Mouse (Mus musculus) kidney, adult 2 months (tissue): ENCODE measurements around the gene Gm35549. TPM values are rescaled to one million over a fixed set of nuclear protein-coding genes. Genes with fewer than 3 reads are reported as not detected.

Source experiments
- DNase-seq: peaks from one replicate; pipeline ENCODE4 v3.0.0; 2021
- H3K27ac ChIP-seq: fragments of 200-500 bp; 2 replicates; pipeline ENCODE4 v1.5.1; 2012; ENCODE audit warnings: low read depth, low read length, control low read depth, inconsistent platforms; ENCODE audit not compliant: insufficient read depth
- H3K27me3 ChIP-seq: fragments of 200-500 bp; replicated peaks from 2 replicates; pipeline ENCODE4 v1.6.1; 2012; ENCODE audit warnings: mild to moderate bottlenecking, moderate library complexity, low read length, inconsistent platforms; ENCODE audit not compliant: control insufficient read depth, insufficient read depth
- H3K36me3 ChIP-seq: fragments of 200-500 bp; 2 replicates; pipeline ENCODE4 v1.6.1; 2012; ENCODE audit warnings: mild to moderate bottlenecking, moderate library complexity, low read length, inconsistent platforms; ENCODE audit not compliant: control insufficient read depth, insufficient read depth
- H3K4me1 ChIP-seq: fragments of 200-500 bp; 2 replicates; pipeline ENCODE4 v1.6.1; 2011; ENCODE audit warnings: low read length; ENCODE audit not compliant: control insufficient read depth, insufficient read depth
- H3K4me3 ChIP-seq: fragments of 200-500 bp; 2 replicates; pipeline ENCODE4 v1.5.1; 2011; ENCODE audit warnings: mild to moderate bottlenecking, low read depth, low read length, control low read depth; ENCODE audit not compliant: insufficient read depth
- CTCF ChIP-seq: fragments of 200-500 bp; conservative IDR thresholded peaks from 2 replicates; pipeline ENCODE4 v1.5.1; 2011; ENCODE audit warnings: low read depth, mild to moderate bottlenecking, control low read depth, low read length, moderate library complexity, mixed read lengths; ENCODE audit not compliant: insufficient read depth, insufficient read length
- POLR2A ChIP-seq: fragments of 200-500 bp; IDR thresholded peaks from one replicate; pipeline ENCODE4 v1.6.1; 2011; ENCODE audit warnings: low read depth, low read length, control low read depth
- WGBS: fragments of 180-500 bp; shearing (Covaris S2); methylation state at CpG from one replicate; pipeline ENCODE4 v1.1.7; 2018; 5-methylcytosine and 5-hydroxymethylcytosine counted together
- polyA plus RNA-seq: library from polyadenylated mRNA; depleted of rRNA; stranded (reverse); fragments of >200 nt; gene quantifications from 2 replicates; pipeline ENCODE4 v1.2.3, GENCODE M21; 2012

Gene Gm35549
- polyA plus RNA-seq, 1 experiment: not detected

- Histone ChIP-seq H3K27ac (no peak overlapping the region), H3K4me1 (no peaks in the 10 kb centered on the region), H3K4me3 (no peak overlapping the region), H3K27me3 (no peaks in the 10 kb centered on the region), H3K36me3 (peaks cover 4% of the 10 kb centered on the region)
- DNase-seq: no peak
- WGBS: 71% methylated on average over 4 of the region's 4 CpGs
- TF ChIP-seq POLR2A (no peak), CTCF (no peak)
These were observed 13.9 kb downstream of the Gm35549 start for GRCm38 (mm10) chr9:122829826-122830380.

- DNase-seq: no peak
- Histone ChIP-seq H3K4me3 (no peak overlapping the region), H3K27me3 (no peaks in the 10 kb centered on the region), H3K36me3 (peaks cover 7% of the 10 kb centered on the region), H3K4me1 (no peaks in the 10 kb centered on the region), H3K27ac (no peak overlapping the region)
- TF ChIP-seq POLR2A: no peak
- TF ChIP-seq CTCF: no peak
- 93% methylated on average over 4 of the region's 4 CpGs for WGBS
These were observed 17.1 kb downstream of the Gm35549 start for GRCm38 (mm10) chr9:122826743-122827142.

GRCm38 (mm10) chr9:122823374-122824017 lies 20.3 kb downstream of the Gm35549 start:
- Histone ChIP-seq H3K4me3 (no peak overlapping the region), H3K4me1 (no peaks in the 10 kb centered on the region), H3K27me3 (no peaks in the 10 kb centered on the region), H3K36me3 (peaks cover 12% of the 10 kb centered on the region), H3K27ac (no peak overlapping the region)
- no peak for DNase-seq
- TF ChIP-seq POLR2A: no peak
- no peak for TF ChIP-seq CTCF
- WGBS: 96% methylated on average over 5 of the region's 5 CpGs

- Histone ChIP-seq H3K27me3 (no peaks in the 10 kb centered on the region), H3K36me3 (peaks cover 8% of the 10 kb centered on the region; the same call in 1 of the 2 replicates), H3K4me1 (peaks cover 9% of the 10 kb centered on the region), H3K27ac (peak overlapping the region; percentile 76), H3K4me3 (0 out of 2 replicates have a peak overlapping the region, but pooled peaks have one; percentile 3)
- TF ChIP-seq POLR2A (no peak), CTCF (no peak)
- WGBS: 51% methylated on average over 4 of the region's 4 CpGs
- DNase-seq: peak; percentile 73
These were observed 28.5 kb downstream of the Gm35549 start for GRCm38 (mm10) chr9:122815239-122815851.

- peak overlapping the region; percentile 72 for H3K27ac ChIP-seq
- no peak overlapping the region for H3K4me3 ChIP-seq
- H3K4me1 ChIP-seq: peaks cover 9% of the 10 kb centered on the region
- DNase-seq: no peak
- 67% methylated on average over 2 of the region's 2 CpGs for WGBS
- TF ChIP-seq POLR2A (no peak), CTCF (peak; percentile 10; the same call in 1 of the 2 replicates)
- H3K27me3 ChIP-seq: no peaks in the 10 kb centered on the region
- peaks cover 8% of the 10 kb centered on the region; the same call in 1 of the 2 replicates for H3K36me3 ChIP-seq
These were observed 29.1 kb downstream of the Gm35549 start for GRCm38 (mm10) chr9:122814775-122815174.

- DNase-seq: no peak
- Histone ChIP-seq H3K27ac (no peak overlapping the region), H3K4me1 (peaks cover 13% of the 10 kb centered on the region), H3K36me3 (peaks cover 4% of the 10 kb centered on the region), H3K4me3 (no peak overlapping the region), H3K27me3 (no peaks in the 10 kb centered on the region)
- TF ChIP-seq POLR2A (no peak), CTCF (no peak)
- WGBS: 84% methylated on average over 5 of the region's 5 CpGs
These were observed 31.4 kb downstream of the Gm35549 start for GRCm38 (mm10) chr9:122812386-122812785.

- Histone ChIP-seq H3K36me3 (no peaks in the 10 kb centered on the region; the same call in none of the 2 replicates), H3K4me1 (peaks cover 16% of the 10 kb centered on the region), H3K27me3 (no peaks in the 10 kb centered on the region), H3K27ac (no peak overlapping the region), H3K4me3 (no peak overlapping the region)
- DNase-seq: no peak
- TF ChIP-seq CTCF: no peak
- no peak for TF ChIP-seq POLR2A
- 95% methylated on average over 3 of the region's 3 CpGs for WGBS
These were observed 33.6 kb downstream of the Gm35549 start for GRCm38 (mm10) chr9:122810212-122810611.
